Mouse (Mus musculus) R1 (cell line): ENCODE data around the gene D930020B18Rik.

Experiments
- DNase-seq: peaks from one replicate; pipeline ENCODE4 v3.0.0-alpha.2; 2018; ENCODE audit warnings: low read depth, low spot score

D930020B18Rik gene

GRCm38 (mm10) chr10:121703619-121704018, 62.2 kb downstream of the D930020B18Rik start:
- no peak for DNase-seq

GRCm38 (mm10) chr10:121704871-121705270, 63.5 kb downstream of the D930020B18Rik start:
- no peak for DNase-seq

DNA sequence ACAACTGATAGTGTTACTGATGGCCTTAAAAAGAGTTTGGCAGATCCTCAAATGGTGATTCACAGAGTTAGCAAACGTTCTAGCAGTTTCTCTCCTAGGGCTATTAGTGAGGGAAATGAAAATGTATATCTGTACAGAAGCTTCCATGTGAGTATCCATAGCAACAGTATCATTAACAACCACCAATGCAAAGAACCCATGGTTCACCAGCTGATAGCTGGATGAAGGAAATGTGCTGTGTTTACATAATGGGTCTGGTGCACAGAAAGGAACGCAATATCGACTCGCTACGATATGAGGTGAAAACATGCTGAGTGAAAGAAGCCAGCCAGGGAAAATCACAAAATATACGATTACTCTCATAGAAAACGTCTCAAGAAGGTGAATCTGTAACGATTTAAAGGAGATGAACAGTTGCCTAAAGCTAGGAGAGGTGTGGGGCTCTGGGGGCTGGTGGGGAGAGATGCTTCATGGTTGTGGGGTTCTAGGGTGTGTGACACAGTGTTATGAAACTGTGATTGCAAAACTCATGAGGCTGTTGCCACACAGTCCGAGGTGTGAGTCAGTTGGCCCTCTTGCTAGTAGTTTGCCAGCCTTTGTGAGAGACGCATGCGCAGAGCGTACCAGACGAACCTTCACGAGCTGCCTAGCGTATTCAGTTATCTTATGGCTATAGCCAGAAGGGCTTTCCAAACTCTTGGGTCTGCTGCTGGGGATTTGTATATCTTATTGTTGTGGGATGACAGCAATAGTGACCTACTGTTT, 64.2 kb downstream of the D930020B18Rik start:
- DNase-seq, result no peak

GRCm38 (mm10) chr10:121716862-121717261, 75.5 kb downstream of the D930020B18Rik start:
- peak; percentile 26 for DNase-seq

GRCm38 (mm10) chr10:121718896-121719585, 77.7 kb downstream of the D930020B18Rik start:
- DNase-seq, result peak; percentile 86

GRCm38 (mm10) chr10:121720701-121721100, 79.3 kb downstream of the D930020B18Rik start:
- no peak for DNase-seq

DNA sequence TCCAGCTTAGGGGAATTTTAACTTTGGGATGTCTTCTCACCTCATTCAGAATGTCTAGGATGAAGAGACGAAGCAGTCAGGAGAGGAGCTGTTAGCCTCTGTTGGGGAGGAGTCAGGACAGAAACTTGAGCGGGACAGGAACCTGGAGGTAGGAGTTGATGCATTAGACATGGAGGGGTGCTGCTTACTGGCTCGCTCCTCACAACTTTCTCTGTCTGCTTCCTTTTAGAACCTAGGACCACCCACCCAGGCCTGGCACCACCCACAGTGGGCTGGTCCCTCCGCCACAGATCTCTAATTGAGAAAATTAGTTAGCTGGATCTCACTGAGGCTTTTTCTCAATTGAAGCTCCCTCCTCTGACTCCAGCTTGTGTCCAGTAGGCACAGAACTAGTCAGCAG, 85.1 kb downstream of the D930020B18Rik start:
- peak; percentile 73 for DNase-seq

DNA sequence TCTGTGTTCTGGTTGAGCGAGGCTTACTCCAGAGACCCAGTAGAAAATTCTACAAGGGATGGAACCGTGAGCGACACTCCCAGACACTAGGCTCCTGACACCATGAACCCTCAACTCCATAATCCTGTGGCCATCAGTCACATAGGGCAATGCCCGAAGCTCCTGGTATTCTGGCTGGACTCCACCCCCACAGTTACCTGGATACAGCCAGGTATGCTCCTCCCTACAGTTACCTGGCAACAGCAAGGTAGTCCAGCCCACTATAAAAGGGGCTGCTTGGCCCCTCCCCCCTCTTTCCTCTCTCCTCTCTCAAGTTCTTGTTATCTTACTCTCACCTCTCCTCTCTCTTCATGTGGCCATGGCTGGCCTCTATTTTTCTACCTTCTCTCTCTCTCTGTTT, 85.8 kb downstream of the D930020B18Rik start:
- DNase-seq, result peak; percentile 64

DNA sequence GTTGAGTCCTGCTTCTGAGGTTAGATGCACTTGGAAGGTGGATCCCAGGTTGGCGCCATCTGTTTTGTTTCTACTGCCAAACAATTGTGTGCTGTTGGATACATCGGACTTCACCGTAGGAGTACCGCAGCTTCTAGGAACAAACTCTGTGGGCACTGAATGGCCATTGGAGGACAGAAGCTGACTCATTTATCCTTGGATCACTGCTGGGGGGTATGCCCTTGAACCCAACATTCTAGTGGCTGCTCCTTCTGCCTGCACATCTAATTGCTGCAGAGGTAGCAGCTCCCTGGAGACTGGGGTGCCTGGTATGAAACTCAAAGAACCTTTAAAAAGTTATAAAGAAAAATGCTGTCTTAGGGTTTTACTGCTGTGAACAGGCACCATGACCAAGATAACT, 86.8 kb downstream of the D930020B18Rik start:
- no peak for DNase-seq

GRCm38 (mm10) chr10:121731048-121731725, 89.8 kb downstream of the D930020B18Rik start:
- no peak for DNase-seq

DNA sequence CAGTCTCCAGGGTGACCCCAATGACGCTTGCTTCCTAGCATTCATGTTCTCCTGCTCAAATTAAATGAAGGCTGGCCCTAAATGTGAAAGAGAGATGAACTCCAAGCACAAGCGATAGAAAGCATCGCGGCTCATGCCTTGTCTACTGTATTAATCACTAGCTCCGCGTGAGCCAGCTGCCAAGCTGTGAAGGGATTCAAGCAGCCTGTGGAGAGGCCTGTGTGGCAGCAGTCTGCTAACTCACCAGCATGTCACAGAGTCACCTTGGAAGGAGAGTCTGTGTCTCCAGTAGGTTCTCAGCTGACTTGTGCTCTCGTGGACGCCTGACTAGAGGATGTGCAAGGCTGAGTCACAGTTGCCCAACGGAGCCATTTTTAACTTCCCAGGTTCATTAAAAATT, 91.2 kb downstream of the D930020B18Rik start:
- DNase-seq, result no peak

DNA sequence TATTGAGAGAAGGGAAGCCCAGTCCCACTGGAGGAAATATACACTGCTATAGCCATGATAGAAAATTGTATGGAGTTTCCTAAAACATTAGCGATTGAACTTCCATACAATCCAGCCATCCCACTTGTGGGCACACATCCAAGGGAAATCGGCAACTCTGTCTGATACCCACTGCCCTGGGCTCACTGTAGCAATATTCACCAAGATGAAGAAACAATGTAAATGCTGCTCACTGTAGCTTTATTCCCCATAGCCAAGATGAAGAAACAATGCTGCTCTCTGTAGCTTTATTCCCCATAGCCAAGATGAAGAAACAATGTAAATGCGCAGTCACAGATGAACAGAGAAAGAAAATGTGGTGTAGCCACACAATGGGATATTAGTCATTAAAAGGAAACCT, 95.9 kb downstream of the D930020B18Rik start:
- no peak for DNase-seq

GRCm38 (mm10) chr10:121739548-121740505, 98.4 kb downstream of the D930020B18Rik start, which contains the start of gene BC048403:
Gene BC048403 (plus strand): TSS chr10:121739937.
- peak; percentile 87 for DNase-seq

DNA sequence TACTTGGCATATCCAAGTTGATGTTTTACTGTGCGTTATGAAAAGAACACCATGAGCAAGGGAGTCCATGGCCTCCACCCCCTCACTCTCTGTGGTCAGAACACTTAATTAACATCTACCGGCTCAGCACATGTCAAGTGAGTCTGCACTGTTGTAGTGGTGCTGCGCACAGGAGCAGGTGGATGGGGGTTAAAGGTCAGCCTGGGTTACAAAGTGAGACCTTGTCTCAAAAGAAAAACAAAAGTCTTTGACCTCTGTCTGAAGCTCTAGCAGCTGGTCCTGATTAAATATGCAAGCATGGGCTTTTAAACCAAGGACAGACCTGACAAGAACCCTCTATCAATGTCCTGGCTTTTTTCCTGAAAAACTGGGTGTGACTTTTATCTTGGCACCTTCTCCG, 100.9 kb downstream of the D930020B18Rik start:
- DNase-seq, result peak; percentile 83
